23 mouse cellular contexts compared by ENCODE assay signal in genomic region chr11:89995596-89995995, GRCm38 (mm10). TPM values are rescaled to one million over a fixed set of nuclear protein-coding genes. Genes with fewer than 3 reads are reported as not detected.
DNase-seq lines count a peak whose midpoint lies in the region; ATAC-seq and TF ChIP-seq lines count a peak whose summit lies in the region.
"Had no signal": no experiment of that assay in that cellular context is flagged by ENCODE, and none has a peak within 500 bp of the region (broad histone marks: within the 10 kb centered on the region; RNA-seq: fewer than 3 reads in every experiment).

No protein-coding gene starts in this region.

- H3K36me3 ChIP-seq in liver, embryonic 15.5 days (replicated peaks) = no peaks in the 10 kb centered on the region
- H3K36me3 ChIP-seq in liver, postnatal 0 days (replicated peaks; ENCODE audit: insufficient read depth, low read length) = no peaks in the 10 kb centered on the region
- H3K36me3 ChIP-seq: embryonic facial prominence, embryonic 10.5 days; embryonic facial prominence, embryonic 12.5 days had no signal

- H3K4me1 ChIP-seq in liver, embryonic 15.5 days (replicated peaks) = peaks cover 13% of the 10 kb centered on the region
- peaks cover 53% of the 10 kb centered on the region for H3K4me1 ChIP-seq in liver, postnatal 0 days (ENCODE audit: insufficient read depth)
- H3K4me1 ChIP-seq: embryonic facial prominence, embryonic 10.5 days; embryonic facial prominence, embryonic 12.5 days had no signal

- ATAC-seq in liver, embryonic 15.5 days (ENCODE audit: insufficient read depth) = no peak
- peak; percentile 48; the same call in 1 of the 2 replicates for ATAC-seq in liver, postnatal 0 days
- ATAC-seq: activated CD4-positive, CD25-positive, alpha-beta regulatory T cell, adult 4 months; CD4-positive, CD25-positive, alpha-beta regulatory T cell, adult 4 months; forebrain, embryonic 13.5 days; Patski had no signal

- 69% methylated on average over 5 of the region's 5 CpGs for WGBS in liver, embryonic 15.5 days (ENCODE audit: insufficient replicate concordance)
- 63% methylated on average over 5 of the region's 5 CpGs for WGBS in liver, postnatal 0 days (ENCODE audit: insufficient replicate concordance)

- no peak for TF ChIP-seq CTCF in liver, postnatal 0 days (IDR thresholded peaks at IDR 0.05; ENCODE audit: low read depth)

- no peaks in the 10 kb centered on the region for H3K9me3 ChIP-seq in liver, embryonic 15.5 days (replicated peaks)
- H3K9me3 ChIP-seq in liver, postnatal 0 days (ENCODE audit: low read length) = no peaks in the 10 kb centered on the region
- H3K9me3 ChIP-seq: embryonic facial prominence, embryonic 10.5 days; embryonic facial prominence, embryonic 12.5 days; forebrain, embryonic 13.5 days had no signal

- H3K27ac ChIP-seq in liver, embryonic 15.5 days (replicated peaks) = peak overlapping the region; percentile 25; the same call in 1 of the 2 replicates
- H3K27ac ChIP-seq in liver, postnatal 0 days (ENCODE audit: low read depth) = peak overlapping the region; percentile 77
- H3K27ac ChIP-seq: embryonic facial prominence, embryonic 10.5 days; embryonic facial prominence, embryonic 12.5 days; forebrain, embryonic 13.5 days had no signal

- peak; percentile 18 for DNase-seq in heart, adult 11 months
- DNase-seq in heart, adult 18-20 months = no peak
- peak; percentile 73 for DNase-seq in kidney, adult 9 months
- no peak for DNase-seq in kidney, postnatal 10 days
- DNase-seq in liver = no peak
- DNase-seq in liver, postnatal 0 days = no peak
- DNase-seq: adrenal gland, adult 8-10 months; adrenal gland, postnatal 14 days; adrenal gland, postnatal 36 days; B cell, adult 2 months; cerebellum, adult 11-12 months; cerebellum, adult 2 months; cerebellum, adult 9-10 months; cerebellum, postnatal 10 days; cerebellum, postnatal 25 days had no signal

- H3K4me2 ChIP-seq in liver, embryonic 15.5 days = no peak overlapping the region
- H3K4me2 ChIP-seq in liver, postnatal 0 days (ENCODE audit: low read depth, low read length) = peak overlapping the region; percentile 51
- H3K4me2 ChIP-seq: embryonic facial prominence, embryonic 12.5 days; forebrain, embryonic 13.5 days had no signal

- no peak overlapping the region for H3K9ac ChIP-seq in liver, embryonic 15.5 days
- no peak overlapping the region for H3K9ac ChIP-seq in liver, postnatal 0 days (replicated peaks)
- H3K9ac ChIP-seq: embryonic facial prominence, embryonic 12.5 days; forebrain, embryonic 13.5 days had no signal

- H3K4me3 ChIP-seq in liver, embryonic 15.5 days (replicated peaks) = no peak overlapping the region
- H3K4me3 ChIP-seq in liver, postnatal 0 days (ENCODE audit: low read depth, low read length) = no peak overlapping the region
- H3K4me3 ChIP-seq: embryonic facial prominence, embryonic 10.5 days; embryonic facial prominence, embryonic 12.5 days; forebrain, embryonic 13.5 days had no signal

- no peak for TF ChIP-seq EP300 in liver, postnatal 0 days (IDR thresholded peaks at IDR 0.05; ENCODE audit: low read depth)

- H3K27me3 ChIP-seq in liver, embryonic 15.5 days = no peaks in the 10 kb centered on the region
- no peaks in the 10 kb centered on the region for H3K27me3 ChIP-seq in liver, postnatal 0 days (ENCODE audit: insufficient read depth, low read length)
- H3K27me3 ChIP-seq: CH12.LX; embryonic facial prominence, embryonic 12.5 days; forebrain, embryonic 13.5 days; Patski had no signal

RNA-seq across cellular contexts. Expression of gene Pctp, which starts 7.1 kb away (rescaled TPM):
- total RNA-seq in heart, adult 18-20 months (2021) = 1 to 10 TPM; 4.0 to 4.7 TPM
- polyA plus RNA-seq in liver, embryonic 15.5 days (2015; fragmentation: Nextera tagmentation; extraction: Ambion mirVana) = 13.6 and 15.1 TPM in 2 replicates
- polyA plus RNA-seq in liver, postnatal 0 days (2015; fragmentation: Nextera tagmentation; extraction: Ambion mirVana) = 67.2 and 68.4 TPM in 2 replicates

RNA-seq across cellular contexts. Expression of gene Tmem100, which starts 34.6 kb away (rescaled TPM):
- 10 to 100 TPM in 1 of 2 experiments, 1 to 10 TPM in 1; 9.8 to 15.2 TPM for total RNA-seq in heart, adult 18-20 months (2021)
- 0.44 and 0.48 TPM in 2 replicates for polyA plus RNA-seq in liver, embryonic 15.5 days (2015; fragmentation: Nextera tagmentation; extraction: Ambion mirVana)
- polyA plus RNA-seq in liver, postnatal 0 days (2015; fragmentation: Nextera tagmentation; extraction: Ambion mirVana) = 0.99 and 1.2 TPM in 2 replicates
- polyA plus RNA-seq: activated CD4-positive, CD25-positive, alpha-beta regulatory T cell, adult 4 months; CD4-positive, CD25-positive, alpha-beta regulatory T cell, adult 4 months; Patski had no signal

Comparison
In these comparisons a context has a peak if more than half of its experiments do, and no peak if none do; other contexts are left out.
1. DNase-seq: peak in heart, adult 11 months (single experiment) and kidney, adult 9 months (single experiment); none in heart, adult 18-20 months (0 of 2), kidney, postnatal 10 days (single experiment), liver (single experiment) and liver, postnatal 0 days (single experiment).